Mouse (Mus musculus) hindbrain, postnatal 0 days (tissue): ENCODE data around the gene Ncapd2. TPM values are rescaled to one million over a fixed set of nuclear protein-coding genes. Genes with fewer than 3 reads are reported as not detected.
A peak's percentile ranks its signal among the peaks of the same experiment; 100 is the strongest.

Experiments used
- ATAC-seq: fragments of 200-750 bp; cut with Nextera tagmentation; 2 replicates; pipeline ENCODE4 v1.8.0; 2017; ENCODE audit warnings: mild to moderate bottlenecking, moderate TSS enrichment, moderate library complexity
- DNase-seq: peaks from one replicate; pipeline ENCODE4 v3.0.0-alpha.2; 2015; ENCODE audit warnings: low spot score
- H3K27ac ChIP-seq: fragments of 300-500 bp; sonication (generic); 2 replicates; pipeline ENCODE4 v1.5.1; 2014; ENCODE audit warnings: mild to moderate bottlenecking
- H3K27me3 ChIP-seq: fragments of 300-500 bp; sonication (generic); 2 replicates; pipeline ENCODE4 v1.6.1; 2014; ENCODE audit warnings: low read length, mixed read lengths; ENCODE audit not compliant: insufficient read depth
- H3K36me3 ChIP-seq: fragments of 300-500 bp; sonication (generic); 2 replicates; pipeline ENCODE4 v1.6.1; 2014; ENCODE audit warnings: low read length, mixed read lengths; ENCODE audit not compliant: insufficient read depth
- H3K4me1 ChIP-seq: fragments of 300-500 bp; sonication (generic); 2 replicates; pipeline ENCODE4 v1.6.1; 2014; ENCODE audit warnings: antibody characterized with exemption, low read length, mixed read lengths; ENCODE audit not compliant: insufficient read depth
- H3K4me2 ChIP-seq: fragments of 300-500 bp; sonication (generic); 2 replicates; pipeline ENCODE4 v1.6.1; 2014; ENCODE audit warnings: low read depth, mild to moderate bottlenecking, low read length, moderate library complexity, mixed read lengths
- H3K4me3 ChIP-seq: fragments of 300-500 bp; sonication (generic); 2 replicates; pipeline ENCODE4 v1.5.1; 2014; ENCODE audit warnings: low read length
- H3K9ac ChIP-seq: fragments of 300-500 bp; sonication (generic); replicated peaks from 2 replicates; pipeline ENCODE4 v1.6.1; 2014; ENCODE audit warnings: mild to moderate bottlenecking, low read length, moderate library complexity, mixed read lengths
- H3K9me3 ChIP-seq: fragments of 300-500 bp; sonication (generic); 2 replicates; pipeline ENCODE4 v1.6.1; 2016; ENCODE audit warnings: low read length, mixed read lengths
- CTCF ChIP-seq: IDR thresholded peaks from 2 replicates; pipeline ENCODE4 v1.5.1; 2016; ENCODE audit warnings: antibody characterized with exemption, control low read depth, low read depth
- WGBS: fragments of 180-500 bp; shearing (Covaris S2); extraction: QIAGEN DNeasy Blood & Tissue Kit; methylation state at CpG from one replicate; pipeline ENCODE4 v1.1.7; 2014; 5-methylcytosine and 5-hydroxymethylcytosine counted together
- polyA plus RNA-seq: library from polyadenylated mRNA; unstranded; fragments of >200 nt; fragmentation: Nextera tagmentation; extraction: Ambion mirVana; gene quantifications from 2 replicates; pipeline ENCODE4 v1.2.1, GENCODE M21; 2015
- total RNA-seq: library from RNA; depleted of rRNA; stranded (reverse); fragments of >200 nt; gene quantifications from 2 replicates; pipeline ENCODE4 v1.2.3, GENCODE M21; 2014

Ncapd2 gene
- total and polyA plus RNA-seq, 2 experiments from 2014 or later, result 30.3 to 47.1 TPM

DNA sequence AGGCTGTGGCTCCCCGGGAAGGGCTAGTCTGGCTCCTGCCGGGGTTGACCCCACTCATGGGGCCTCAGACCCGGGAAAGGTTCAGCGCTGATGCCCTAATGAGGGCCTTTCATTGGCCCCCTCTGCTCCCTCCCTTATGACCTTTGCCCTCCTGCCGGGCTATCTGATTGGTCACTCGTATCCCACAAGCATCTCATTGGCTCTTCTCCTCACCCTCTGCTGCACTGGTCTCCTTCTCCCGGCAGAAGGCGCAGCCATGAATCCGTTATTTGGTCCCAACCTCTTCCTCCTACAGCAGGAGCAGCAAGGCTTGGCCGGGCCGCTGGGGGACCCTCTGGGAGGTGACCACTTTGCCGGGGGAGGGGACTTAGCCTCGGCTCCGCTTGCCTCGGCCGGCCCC lies 46.5 kb downstream of the Ncapd2 start, which contains the start of gene Iffo1:
TSS of gene Iffo1 (plus strand) at position 241 of the 400 bp plus-strand sequence.
- no peaks in the 10 kb centered on the region for H3K27me3 ChIP-seq
- H3K4me3 ChIP-seq, result peak within 1 kb of the TSS; percentile 79
- H3K9ac ChIP-seq, result peak within 1 kb of the TSS; percentile 93
- peak; percentile 79 for TF ChIP-seq CTCF
- peaks cover 23% of the 10 kb centered on the region for H3K36me3 ChIP-seq
- no peaks in the 10 kb centered on the region for H3K9me3 ChIP-seq
- H3K27ac ChIP-seq, result peak within 1 kb of the TSS; percentile 90
- ATAC-seq (peak; percentile 94), DNase-seq (peak; percentile 97)
- H3K4me1 ChIP-seq, result peaks cover 37% of the 10 kb centered on the region
- peak within 1 kb of the TSS; percentile 90 for H3K4me2 ChIP-seq
- WGBS, result under 1% methylated on average over 16 of the region's 16 CpGs

DNA sequence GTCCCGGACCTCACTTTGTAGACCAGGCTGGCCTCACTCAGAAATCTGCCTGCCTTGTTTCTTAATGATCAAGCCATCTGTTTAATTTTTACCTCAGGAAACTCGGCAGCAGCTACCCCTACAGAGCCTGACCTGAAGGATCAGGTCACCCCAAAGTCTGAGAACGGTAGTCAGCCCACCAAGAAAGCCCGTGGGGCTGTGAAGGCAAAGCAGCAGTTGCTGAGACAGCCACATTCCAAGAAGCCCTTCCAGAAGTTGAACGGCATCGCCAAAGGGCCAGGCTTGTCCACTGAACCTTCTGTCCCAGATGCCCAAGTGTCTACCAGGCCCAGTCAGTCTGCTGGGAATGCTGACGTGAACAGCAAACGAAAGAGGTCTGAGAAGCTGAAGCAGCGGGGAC lies 47.6 kb downstream of the Ncapd2 start:
- no peak overlapping the region for H3K4me3 ChIP-seq
- ATAC-seq, result no peak
- no peak for DNase-seq
- H3K9me3 ChIP-seq, result no peaks in the 10 kb centered on the region
- H3K4me1 ChIP-seq, result peaks cover 29% of the 10 kb centered on the region
- peaks cover 33% of the 10 kb centered on the region for H3K36me3 ChIP-seq
- no peaks in the 10 kb centered on the region for H3K27me3 ChIP-seq
- no peak overlapping the region for H3K27ac ChIP-seq
- 85% methylated on average over 9 of the region's 9 CpGs for WGBS
- H3K9ac ChIP-seq, result no peak overlapping the region
- no peak overlapping the region for H3K4me2 ChIP-seq
- no peak for TF ChIP-seq CTCF

DNA sequence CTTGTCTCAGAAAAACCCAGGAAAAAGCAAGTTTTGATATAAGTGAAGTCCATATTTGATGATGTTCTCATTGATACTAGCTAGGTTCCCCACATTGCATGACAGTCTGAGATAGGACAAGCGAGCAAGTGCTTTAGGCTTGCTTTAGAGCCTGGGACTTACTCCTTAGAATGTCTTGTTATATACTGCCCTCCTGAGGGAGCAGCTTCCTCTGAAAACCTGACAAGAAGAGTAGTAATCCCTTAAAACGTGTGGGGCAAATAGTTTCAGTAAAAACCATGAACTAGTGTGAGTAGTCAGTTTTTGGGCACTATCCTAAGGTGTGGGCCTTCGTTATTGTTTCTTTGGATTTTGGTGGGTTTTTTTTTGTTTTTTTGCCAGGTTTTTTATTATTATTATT lies 48.4 kb downstream of the Ncapd2 start:
- ATAC-seq, result no peak
- H3K36me3 ChIP-seq, result peaks cover 37% of the 10 kb centered on the region

DNA sequence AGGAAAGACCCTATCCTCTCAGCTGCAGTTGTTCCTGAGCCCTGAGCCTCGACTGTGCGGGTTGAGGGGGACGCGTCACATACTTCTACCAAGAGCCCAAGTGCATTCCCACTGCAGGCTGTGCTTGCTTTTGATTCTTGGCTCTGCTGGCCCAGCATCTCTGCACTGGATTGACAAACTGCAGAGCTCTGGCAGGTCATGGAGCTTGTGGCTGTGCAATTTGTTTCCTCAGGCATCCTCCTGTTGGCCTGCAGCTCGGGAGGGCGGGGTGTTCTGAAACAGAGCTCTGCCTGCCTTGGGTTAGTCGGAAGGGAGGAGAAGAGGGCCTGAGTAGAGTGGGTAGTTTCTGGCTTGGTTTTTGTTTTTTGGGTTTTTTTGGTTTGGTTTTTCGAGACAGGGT lies 49.1 kb downstream of the Ncapd2 start:
- no peak overlapping the region for H3K4me2 ChIP-seq
- H3K4me1 ChIP-seq, result peaks cover 15% of the 10 kb centered on the region
- H3K27me3 ChIP-seq, result no peaks in the 10 kb centered on the region
- DNase-seq, result no peak
- H3K27ac ChIP-seq, result no peak overlapping the region
- no peak overlapping the region for H3K9ac ChIP-seq
- ATAC-seq, result no peak
- H3K4me3 ChIP-seq, result no peak overlapping the region
- peaks cover 40% of the 10 kb centered on the region for H3K36me3 ChIP-seq
- TF ChIP-seq CTCF, result no peak
- H3K9me3 ChIP-seq, result no peaks in the 10 kb centered on the region
- 97% methylated on average over 8 of the region's 8 CpGs for WGBS

More for the DNA sequence above, 48.4 kb downstream of the Ncapd2 start:
- Histone ChIP-seq H3K4me1 (peaks cover 21% of the 10 kb centered on the region), H3K9me3 (no peaks in the 10 kb centered on the region), H3K4me3 (no peak overlapping the region), H3K9ac (no peak overlapping the region), H3K4me2 (no peak overlapping the region), H3K27me3 (no peaks in the 10 kb centered on the region), H3K27ac (no peak overlapping the region)
- TF ChIP-seq CTCF, result no peak
- WGBS, result 78% methylated on average over 3 of the region's 3 CpGs
- no peak for DNase-seq

DNA sequence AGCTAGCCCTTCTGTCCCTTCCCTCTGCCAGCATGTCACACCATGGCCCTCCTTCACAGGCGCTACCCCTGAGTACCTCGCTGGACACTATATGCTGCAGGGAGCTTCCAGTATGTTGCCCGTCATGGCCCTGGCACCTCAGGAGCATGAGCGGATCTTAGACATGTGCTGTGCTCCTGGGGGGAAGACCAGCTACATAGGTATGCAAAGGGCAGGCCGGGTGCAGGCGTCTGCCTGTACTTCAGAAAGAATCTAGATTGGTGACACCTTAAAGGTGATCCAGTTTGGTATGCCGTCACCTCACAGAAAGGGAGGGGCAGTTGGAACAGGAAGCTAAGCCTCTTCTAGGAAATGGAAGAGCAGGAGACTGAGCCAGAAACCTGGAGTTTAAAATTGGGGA lies 51.8 kb downstream of the Ncapd2 start:
- no peak overlapping the region for H3K4me3 ChIP-seq
- TF ChIP-seq CTCF, result no peak
- H3K27ac ChIP-seq, result no peak overlapping the region
- no peak overlapping the region for H3K9ac ChIP-seq
- no peaks in the 10 kb centered on the region for H3K4me1 ChIP-seq
- 89% methylated on average over 7 of the region's 7 CpGs for WGBS
- no peaks in the 10 kb centered on the region for H3K9me3 ChIP-seq
- ATAC-seq (no peak), DNase-seq (no peak)
- H3K27me3 ChIP-seq, result no peaks in the 10 kb centered on the region
- H3K36me3 ChIP-seq, result peaks cover 60% of the 10 kb centered on the region
- H3K4me2 ChIP-seq, result no peak overlapping the region

DNA sequence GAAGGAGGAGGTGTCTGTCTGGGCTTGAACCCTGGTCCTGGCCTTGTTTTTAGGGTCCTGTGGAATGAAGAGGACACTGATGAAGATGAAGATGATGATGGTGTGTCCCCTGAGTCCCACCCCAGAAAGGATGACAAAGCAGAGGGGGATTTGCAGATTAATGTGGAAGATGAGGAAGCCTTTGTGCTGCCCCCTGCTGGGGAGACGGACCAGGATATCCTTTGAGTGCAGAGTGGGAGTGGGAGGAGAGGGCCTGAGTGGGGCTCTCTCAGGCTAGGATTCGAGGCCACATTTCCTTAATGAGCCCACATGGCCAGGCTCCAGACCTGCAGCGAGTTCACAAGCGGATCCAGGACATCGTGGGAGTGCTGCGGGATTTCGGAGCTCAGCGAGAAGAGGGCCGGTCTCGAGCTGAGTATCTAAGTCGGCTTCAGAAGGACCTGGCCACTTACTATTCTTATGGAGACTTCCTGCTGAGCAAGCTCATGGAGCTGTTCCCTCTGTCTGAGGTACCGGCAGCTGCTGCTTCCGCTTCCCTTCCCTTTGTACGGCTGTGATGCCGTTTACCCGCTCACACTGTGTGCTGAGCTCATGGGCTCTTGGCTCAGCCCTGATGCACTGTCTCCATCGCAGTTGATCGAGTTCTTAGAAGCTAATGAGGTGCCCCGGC lies 54.4 kb downstream of the Ncapd2 start:
- Histone ChIP-seq H3K36me3 (peaks cover 60% of the 10 kb centered on the region), H3K4me2 (no peak overlapping the region), H3K4me1 (peaks cover 6% of the 10 kb centered on the region; the same call in 1 of the 2 replicates), H3K9ac (no peak overlapping the region), H3K27me3 (no peaks in the 10 kb centered on the region), H3K4me3 (no peak overlapping the region), H3K9me3 (no peaks in the 10 kb centered on the region), H3K27ac (no peak overlapping the region)
- peak; percentile 66 for TF ChIP-seq CTCF
- ATAC-seq (no peak), DNase-seq (peak; percentile 54)
- 83% methylated on average over 19 of the region's 19 CpGs for WGBS

DNA sequence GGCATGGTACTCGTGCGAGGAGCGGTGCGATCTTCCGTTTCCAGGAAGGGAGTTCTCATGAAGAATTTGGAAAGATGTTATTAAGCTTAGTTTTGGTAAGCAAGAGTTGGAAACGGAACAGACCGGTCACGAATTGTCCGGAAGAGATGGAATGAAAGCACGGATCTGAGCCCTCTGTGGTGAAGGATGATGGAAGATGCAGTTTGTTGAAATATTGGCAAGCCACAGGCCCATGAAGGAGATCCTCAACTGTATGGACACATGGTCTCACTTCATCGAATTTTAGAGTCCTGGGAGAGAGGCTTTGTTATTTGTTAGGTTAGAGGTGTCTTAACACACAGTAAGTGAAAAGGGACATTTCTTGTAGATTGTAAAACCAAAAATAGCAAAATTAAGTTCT lies 59.0 kb downstream of the Ncapd2 start:
- H3K9ac ChIP-seq, result peak overlapping the region; percentile 80
- no peak for TF ChIP-seq CTCF
- no peaks in the 10 kb centered on the region for H3K27me3 ChIP-seq
- peaks cover 47% of the 10 kb centered on the region for H3K36me3 ChIP-seq
- H3K4me3 ChIP-seq, result peak overlapping the region; percentile 76
- WGBS, result 7% methylated on average over 11 of the region's 11 CpGs
- DNase-seq (no peak), ATAC-seq (no peak)
- H3K27ac ChIP-seq, result no peak overlapping the region
- no peaks in the 10 kb centered on the region for H3K9me3 ChIP-seq
- peak overlapping the region; percentile 71 for H3K4me2 ChIP-seq
- H3K4me1 ChIP-seq, result peaks cover 7% of the 10 kb centered on the region; the same call in 1 of the 2 replicates
